Mouse (Mus musculus): ENCODE data around the gene Ercc6l.
"Not testable (repeated sequence)": the region's sequence is repeated elsewhere in the genome, so short reads cannot be mapped to it uniquely, and the experiment has no call there.

The Ercc6l gene

GRCm38 (mm10) chrX:102109349-102109748 is 47.5 kb downstream of the Ercc6l start:
- not testable (repeated sequence) for DNase-seq (ENCODE audit: low read depth)

- DNase-seq (ENCODE audit: low read depth), result not testable (repeated sequence)
Observed at GRCm38 (mm10) chrX:102103830-102104229, 53.1 kb downstream of the Ercc6l start.

- no peak for DNase-seq (ENCODE audit: low read depth)
Observed at GRCm38 (mm10) chrX:102101886-102102285, 55.0 kb downstream of the Ercc6l start.

- DNase-seq (ENCODE audit: low read depth), result no peak
Observed at GRCm38 (mm10) chrX:102094381-102094904, 62.4 kb downstream of the Ercc6l start.
